Mouse (Mus musculus) right cerebral cortex, postnatal 10 days (tissue): ENCODE results near the gene Piezo1.
A peak's percentile ranks its signal among the peaks of the same experiment; 100 is the strongest.
"Not testable (repeated sequence)": the region's sequence is repeated elsewhere in the genome, so short reads cannot be mapped to it uniquely, and the experiment has no call there.

Experiments
- DNase-seq, 2 experiments: peaks; one replicate each; pipeline ENCODE4 v3.0.0; 2021; ENCODE audit warnings: low spot score in 2 of 2

The Piezo1 gene

DNA sequence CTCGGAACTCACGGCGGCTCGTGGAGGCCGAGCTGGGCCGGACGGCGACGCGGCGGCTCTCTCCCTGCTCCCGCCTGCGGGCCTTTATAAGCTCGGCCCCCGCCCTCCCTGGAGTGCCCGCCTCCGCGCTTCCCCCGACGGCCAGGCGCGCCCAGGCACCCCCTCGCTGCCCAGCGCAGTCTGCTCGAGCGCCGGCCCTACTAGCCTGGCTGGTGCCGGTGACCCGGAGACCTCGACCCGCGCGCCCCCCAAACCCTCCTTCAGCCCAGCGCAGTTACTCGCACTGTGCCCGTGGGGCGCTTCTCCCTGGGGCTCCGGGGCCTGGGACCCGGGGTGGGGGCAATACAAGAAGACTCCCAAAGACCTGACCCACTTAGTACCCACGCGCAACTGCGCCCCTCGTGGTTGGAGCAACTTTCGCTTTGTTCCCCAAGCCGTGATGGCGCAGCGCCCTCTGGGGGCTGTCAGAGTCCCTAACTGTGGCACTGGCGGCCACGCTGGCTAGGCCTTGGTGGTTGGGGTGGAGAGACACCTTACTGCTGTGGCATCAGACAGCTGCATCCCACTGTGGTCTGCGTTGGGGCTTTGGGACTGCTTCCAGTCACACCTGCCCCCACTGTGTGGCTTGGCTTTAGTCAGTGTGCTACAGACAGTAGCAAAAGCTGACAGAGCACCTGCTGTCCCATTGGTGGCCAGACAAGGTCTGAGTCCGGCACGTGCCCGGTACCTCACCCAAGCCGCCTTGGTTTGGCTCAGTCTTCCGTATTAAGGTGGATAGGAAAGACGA, at the start of gene Piezo1:
Gene Piezo1, minus strand, starts transcription at position 65 of the 787 bp plus-strand sequence.
- peak; percentile 79 to 87 for DNase-seq

- DNase-seq = no peak
Measured at GRCm38 (mm10) chr8:122600666-122601065, 49.5 kb upstream of the Piezo1 start.

DNA sequence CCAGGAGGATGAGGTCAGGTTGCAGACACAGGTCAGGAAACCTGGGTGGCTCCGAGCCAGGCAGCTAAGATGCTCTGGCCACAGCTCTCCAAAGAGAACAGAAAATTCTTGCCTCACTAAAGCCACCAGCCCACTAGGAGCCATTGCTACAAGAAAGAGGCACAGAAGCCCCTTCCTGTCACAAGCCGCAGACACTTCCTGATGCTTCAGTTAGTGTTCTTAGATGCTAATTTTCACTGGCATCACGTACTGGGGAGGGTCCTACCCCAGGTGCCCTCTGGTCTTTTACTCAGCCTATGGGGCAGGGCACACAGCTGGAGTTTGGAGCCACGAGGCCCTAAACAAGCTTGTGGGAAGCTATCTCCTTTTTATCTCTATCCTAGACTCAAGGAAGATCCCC, 44.9 kb upstream of the Piezo1 start:
- no peak for DNase-seq

DNA sequence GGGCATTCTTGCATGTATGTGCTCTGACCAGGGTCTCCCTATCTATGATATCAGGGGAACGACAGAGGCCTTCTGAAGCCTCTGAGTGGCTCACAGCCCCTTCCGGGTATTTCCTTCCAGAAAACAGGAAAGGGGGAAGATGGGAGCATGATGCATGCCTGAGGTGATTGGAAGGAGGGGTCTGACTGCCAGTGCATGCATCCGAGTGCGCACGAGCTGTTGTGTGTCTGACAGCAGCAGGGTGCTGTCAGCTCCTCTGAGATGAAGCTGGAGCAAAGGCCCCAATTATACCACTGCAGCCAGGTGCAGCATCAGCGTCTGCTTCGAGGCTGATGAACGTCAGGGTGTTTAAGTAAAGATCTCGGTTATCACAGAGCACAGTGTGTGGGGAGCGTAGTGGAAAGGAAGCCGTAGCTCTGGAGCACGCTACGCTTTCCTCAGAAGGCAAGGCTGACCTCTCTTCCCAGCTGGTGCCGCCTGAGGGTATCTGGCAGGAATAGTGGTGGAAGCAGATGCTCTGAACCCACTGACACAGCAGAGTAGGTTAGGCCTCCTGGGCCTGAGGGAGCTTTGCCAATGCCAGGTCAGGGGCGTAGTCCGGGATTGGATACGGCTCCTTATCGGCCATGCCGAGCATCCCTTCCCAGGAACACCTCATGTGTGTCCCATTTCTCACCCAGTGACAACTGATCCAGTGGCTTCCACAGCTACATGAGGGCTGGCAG, 42.8 kb upstream of the Piezo1 start:
- DNase-seq = no peak

- no peak for DNase-seq
Measured at GRCm38 (mm10) chr8:122593240-122593639, 42.1 kb upstream of the Piezo1 start.

DNA sequence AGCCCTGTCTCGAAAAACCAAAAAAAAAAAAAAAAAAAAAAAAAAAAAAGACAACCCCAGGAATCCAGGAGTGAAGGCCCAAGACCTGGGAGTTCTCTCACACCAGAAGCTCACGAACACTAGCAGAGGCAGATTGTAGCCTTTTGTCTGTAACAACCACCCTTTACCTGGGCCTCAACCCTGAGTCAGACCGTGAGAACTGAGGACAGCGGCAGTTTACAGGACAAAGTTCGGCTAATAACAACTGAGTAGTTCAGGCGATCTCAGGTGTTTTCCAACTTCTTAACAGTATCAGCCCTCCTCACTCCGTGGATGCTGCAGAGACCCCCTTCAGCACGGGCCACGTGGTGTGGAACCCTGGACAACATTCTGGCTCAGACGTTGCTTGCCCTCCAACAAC, 35.6 kb upstream of the Piezo1 start:
- DNase-seq = no peak

- DNase-seq = no peak
Measured at GRCm38 (mm10) chr8:122586171-122586570, 35.0 kb upstream of the Piezo1 start.

DNA sequence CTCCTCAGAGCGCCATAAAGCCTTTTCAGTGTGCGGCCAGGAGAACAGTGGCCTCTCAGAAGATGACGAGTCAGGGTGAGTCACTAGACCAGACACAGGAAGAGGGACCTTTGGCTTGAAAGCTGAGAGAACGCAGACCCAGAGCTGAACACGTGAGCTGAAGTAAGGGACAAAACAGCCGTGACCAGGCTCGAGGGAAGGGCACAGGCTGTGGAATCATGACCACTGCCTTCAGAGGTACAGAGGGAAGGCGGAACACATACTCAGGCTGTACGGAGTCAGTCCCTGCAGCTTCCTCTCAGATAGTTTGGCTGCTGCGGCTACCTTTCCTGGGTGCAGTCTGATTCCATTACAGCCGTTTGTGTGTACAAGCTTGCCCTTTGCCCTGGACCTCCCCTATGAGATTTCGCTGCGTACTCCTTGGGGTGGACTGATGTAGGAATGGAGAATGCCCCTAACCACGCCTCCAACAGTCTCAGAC, 34.3 kb upstream of the Piezo1 start:
- DNase-seq = no peak

DNA sequence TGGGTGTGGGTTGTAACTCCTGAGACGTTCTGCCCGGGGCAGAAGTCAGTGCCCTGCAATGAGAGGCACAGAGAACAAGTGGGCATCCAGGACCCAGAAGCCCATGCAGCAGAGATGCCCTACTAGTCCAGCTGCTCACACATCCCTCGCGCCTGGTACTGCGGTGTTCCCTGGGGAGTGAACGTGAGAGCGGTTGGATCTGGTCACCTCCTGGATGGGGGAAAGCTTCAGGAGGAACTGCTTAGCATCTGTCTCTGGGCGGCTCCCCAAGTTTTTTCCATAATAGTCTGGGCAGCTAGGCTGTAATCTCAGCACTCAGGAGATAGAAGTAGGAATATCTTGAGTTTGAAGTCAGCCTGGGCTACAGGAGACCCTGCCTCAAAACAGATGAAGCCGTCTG, 33.9 kb upstream of the Piezo1 start:
- DNase-seq = no peak

DNA sequence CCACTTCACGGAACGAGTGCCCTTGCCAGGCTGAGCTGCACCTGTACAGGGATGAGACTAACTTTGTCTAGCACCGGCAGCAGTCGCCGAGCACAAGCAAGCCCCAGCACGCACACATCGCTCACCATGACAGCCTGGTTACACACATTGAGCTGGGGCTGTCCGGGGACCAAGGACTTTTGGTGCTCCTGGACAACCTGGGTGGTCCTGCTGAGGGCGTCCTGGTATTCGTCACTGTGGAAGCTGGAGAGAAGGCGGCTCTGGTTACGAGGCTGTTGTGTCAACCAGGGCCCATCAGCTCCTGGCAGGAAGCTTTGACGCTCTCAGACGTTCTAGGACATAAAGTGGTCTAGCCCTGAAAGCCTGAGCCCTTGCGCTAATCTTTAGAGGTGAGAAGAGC, 29.8 kb upstream of the Piezo1 start:
- DNase-seq = no peak

DNA sequence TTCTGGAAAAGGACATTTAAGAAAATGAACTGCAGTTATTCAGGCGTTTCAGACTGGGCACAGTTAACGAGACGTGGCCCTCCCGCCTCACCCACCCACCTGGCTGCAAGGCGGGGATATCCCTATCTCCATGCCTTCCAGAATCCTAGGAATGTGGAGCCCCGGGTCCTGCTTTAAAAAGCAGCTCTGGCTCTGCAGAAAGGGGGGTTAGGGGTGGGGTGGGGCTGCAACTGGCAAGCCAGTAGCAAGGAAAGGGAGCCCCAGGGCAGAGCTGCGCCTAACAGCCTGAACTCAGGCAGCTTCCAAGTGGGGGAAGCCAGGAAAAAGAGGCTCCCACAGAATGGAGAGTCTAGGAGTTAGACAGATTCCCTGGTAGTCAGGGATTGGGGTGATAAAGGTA, 28.1 kb upstream of the Piezo1 start:
- DNase-seq = no peak

DNA sequence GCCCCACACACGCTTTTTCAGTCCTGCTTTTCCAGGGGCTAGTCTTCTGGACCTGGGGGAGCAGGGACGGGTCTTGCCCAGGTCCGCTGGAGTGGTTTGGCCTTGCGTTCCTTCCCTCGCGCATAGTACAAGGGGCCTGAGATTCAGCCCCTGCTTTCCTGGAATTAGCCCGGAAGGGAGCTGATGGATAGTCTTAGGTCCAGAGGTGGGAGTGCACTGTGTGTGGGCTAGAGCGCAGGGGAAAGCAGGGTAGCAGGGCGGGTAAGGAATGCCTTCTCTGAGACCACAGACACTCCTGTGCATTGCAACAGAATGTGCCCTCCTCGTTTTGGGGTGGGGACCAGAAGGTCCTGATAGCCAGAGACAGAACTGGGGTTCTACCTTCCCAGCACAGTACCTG, 26.0 kb upstream of the Piezo1 start:
- DNase-seq = no peak

- DNase-seq = peak; percentile 95 to 96
Measured at GRCm38 (mm10) chr8:122576648-122577022, 25.5 kb upstream of the Piezo1 start, which contains the start of gene Aprt. Aprt (minus strand) TSS chr8:122576909.

DNA sequence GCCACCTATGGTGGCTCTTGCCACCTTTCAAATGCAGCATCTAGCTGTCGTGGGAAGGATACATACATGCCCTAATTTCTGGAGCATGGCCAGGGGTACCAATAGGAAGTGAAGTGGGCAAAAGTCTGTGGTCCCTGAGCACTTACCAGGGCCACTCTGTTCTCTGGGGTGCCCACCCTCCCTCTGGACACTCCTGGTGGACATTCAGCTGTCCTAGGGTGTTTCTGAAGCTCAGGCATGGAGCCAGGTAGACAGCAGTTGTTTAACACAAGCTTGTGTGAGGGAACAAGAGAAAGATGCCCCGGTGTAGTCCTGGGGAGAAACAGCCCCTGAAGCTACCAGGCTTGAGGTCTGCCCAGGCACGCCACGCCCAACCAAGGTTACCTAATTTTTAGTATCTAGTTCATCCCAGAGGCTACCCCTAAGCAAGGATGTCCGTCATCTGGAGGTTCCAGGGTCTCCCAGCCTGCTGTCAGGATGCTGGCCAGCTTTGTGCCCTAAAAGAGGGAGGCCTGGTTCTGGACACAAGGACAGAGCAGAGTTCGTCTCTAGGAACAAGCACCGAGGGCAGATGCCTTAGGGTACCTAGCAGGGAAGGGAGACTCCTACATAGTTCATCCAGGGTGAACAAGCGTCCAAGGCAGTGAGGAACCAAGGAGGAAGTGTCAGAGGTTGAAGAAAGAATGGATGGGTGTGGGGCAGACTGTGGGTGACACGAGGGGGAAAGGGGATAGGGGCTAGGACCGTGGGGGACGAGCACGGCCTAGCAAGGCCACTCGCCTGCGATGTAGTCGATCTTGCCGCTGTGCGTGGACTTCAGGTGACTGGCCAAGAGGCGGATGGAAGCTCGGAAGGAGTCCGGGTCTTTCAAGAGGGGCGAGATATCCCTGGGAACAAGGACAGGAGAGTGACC, 24.9 kb upstream of the Piezo1 start:
- no peak for DNase-seq

GRCm38 (mm10) chr8:122575286-122575685, 24.2 kb upstream of the Piezo1 start:
- no peak for DNase-seq

GRCm38 (mm10) chr8:122574667-122575251, 23.6 kb upstream of the Piezo1 start:
- DNase-seq = no peak

GRCm38 (mm10) chr8:122574264-122574663, 23.1 kb upstream of the Piezo1 start:
- DNase-seq = no peak

GRCm38 (mm10) chr8:122573577-122573976, 22.4 kb upstream of the Piezo1 start:
- no peak for DNase-seq

- not testable (repeated sequence) for DNase-seq
Measured at GRCm38 (mm10) chr8:122573176-122573575, 22.0 kb upstream of the Piezo1 start.

- no peak for DNase-seq
Measured at GRCm38 (mm10) chr8:122572751-122573150, 21.6 kb upstream of the Piezo1 start.

GRCm38 (mm10) chr8:122571750-122572267, 20.7 kb upstream of the Piezo1 start:
- no peak for DNase-seq
